Mouse (Mus musculus): Measurements from ENCODE around the gene Csmd2. TPM values are rescaled to one million over a fixed set of nuclear protein-coding genes. Genes with fewer than 3 reads are reported as not detected.
"Not testable (repeated sequence)": the region's sequence is repeated elsewhere in the genome, so short reads cannot be mapped to it uniquely, and the experiment has no call there.

Gene Csmd2
- total RNA-seq, 2 experiments from 2014 or later, result not detected

DNA sequence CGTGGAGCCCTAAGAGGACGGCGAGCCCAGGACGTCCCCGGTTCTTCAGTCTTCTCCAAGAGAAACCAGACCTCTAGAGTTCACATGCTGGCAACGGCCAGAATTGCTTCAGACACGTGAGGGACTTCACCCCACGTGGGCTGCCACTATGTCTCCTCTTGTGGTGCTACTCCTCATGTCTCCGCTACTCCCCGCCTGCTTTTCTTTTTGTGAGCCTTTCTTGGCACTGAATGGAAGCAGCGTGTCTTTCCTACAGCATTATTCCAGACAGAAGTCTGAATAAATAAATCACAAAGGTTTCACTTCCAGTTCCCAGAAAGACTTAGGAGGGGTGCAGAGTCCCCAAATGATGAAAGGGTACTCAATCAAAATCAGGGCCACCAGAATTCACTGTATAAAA lies 620.0 kb downstream of the Csmd2 start:
- no peak for ATAC-seq (ENCODE audit: poor library complexity, severe bottlenecking)

DNA sequence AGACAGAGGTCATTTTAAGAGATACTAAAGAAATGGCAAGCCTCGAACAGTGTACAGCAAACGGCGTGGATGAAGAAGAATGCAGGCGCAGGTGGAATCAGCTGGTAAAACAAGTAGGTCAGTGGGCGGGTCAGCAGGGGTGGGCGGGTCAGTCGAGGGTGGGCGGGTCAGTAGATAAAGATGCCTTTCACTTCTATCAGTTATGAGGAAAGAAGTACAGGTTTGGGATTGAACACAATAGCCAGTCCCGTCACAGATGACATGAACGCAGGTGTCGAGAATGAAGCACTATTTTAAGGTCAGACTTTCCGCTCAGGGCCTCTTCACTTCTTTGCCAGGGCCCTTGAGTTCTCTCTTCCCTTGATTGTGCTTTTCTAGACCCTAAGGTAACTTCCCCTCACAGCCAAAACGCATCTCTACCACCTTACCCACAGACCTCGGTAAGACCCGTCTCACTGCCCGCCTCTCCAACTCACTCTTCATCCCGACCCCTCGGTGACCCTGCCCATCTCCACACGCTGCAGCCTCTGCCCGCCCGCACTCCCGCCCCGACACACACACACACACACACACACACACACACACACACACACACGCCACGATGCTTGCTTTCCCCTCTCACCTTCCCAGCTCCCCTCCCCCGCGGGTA lies 621.7 kb downstream of the Csmd2 start:
- no peak for ATAC-seq (ENCODE audit: poor library complexity, severe bottlenecking)

DNA sequence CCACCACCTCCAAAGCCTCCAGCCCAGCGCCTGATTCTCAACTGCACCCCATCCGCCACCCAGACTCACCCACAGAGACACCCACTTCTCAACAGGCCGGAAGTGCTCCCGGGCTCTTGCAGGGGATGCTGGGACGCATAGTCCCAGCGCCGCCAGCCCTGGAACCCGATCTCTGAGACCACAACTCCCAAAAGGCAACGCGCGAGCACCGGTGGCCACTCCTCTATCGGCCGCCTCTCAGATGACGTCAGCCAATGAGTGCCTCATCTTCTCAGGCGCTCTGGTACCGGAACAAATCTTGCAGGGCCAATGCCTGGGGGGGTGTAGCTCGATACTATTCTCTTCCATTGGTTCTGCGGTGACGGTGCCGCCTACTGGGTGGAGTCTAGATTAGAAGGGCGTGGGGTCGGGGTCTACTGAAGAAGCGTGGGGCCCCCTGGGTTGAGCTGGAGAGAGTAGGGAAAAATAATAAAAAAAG lies 622.3 kb downstream of the Csmd2 start, which contains the start of gene Zscan20:
TSS of gene Zscan20 (minus strand) at position 174 of the 478 bp plus-strand sequence.
- ATAC-seq (ENCODE audit: poor library complexity, severe bottlenecking), result peak; percentile 97

DNA sequence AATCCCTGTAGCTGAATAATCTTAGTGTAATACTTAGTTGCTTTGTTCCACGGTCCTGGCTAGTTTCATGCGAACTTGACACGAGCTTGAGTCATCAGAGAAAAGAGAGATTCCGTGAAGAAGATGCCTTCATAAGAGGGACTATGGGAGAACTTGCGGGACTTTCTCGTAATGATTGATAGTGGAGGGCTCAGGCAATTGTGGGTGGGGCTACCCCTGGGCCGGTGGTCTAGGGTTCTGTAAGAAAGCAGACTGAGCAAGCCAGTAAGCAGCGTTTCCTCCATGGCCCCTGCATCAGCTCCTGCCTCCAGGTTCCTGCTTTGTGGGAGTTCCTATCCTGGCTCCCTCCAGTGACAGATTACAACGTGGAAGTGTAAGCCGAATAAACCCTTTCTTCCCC lies 623.0 kb downstream of the Csmd2 start:
- ATAC-seq (ENCODE audit: poor library complexity, severe bottlenecking), result no peak

DNA sequence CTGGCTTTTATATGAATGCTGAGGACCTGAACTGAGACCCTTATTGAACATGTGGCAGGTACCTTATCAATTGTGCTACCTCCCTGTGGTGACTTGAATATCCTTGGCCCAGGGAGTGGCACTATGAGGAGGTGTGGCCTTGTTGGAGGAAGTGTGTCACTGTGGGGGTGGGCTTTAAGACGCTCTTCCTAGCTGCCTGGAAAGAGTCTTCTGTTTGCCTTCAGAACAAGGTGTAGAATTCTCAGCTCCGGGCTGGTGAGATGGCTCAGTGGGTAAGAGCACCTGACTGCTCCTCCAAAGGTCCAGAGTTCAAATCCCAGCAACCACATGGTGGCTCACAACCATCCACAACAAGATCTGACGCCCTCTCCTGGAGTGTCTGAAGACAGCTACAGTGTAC lies 624.1 kb downstream of the Csmd2 start:
- not testable (repeated sequence) for ATAC-seq (ENCODE audit: poor library complexity, severe bottlenecking)

DNA sequence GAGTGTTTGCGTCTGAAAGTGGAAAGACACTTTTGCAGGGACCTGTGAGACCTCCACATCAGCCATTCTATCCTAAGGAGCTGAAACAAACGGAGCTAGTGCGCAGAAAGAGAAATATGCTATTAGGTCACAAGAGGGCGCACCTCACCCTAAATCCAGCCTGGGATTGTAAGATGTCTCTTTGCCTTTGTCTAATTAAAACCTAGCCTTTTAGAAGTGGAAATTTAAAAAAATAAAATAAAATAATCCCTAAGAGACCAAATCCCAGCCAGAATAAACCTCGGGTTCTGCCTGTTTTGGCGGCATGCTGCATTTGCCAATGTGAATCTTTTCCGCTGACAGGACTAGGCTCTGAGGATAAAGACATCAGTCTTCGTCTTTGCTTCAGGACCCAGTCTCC lies 625.7 kb downstream of the Csmd2 start:
- no peak for ATAC-seq (ENCODE audit: poor library complexity, severe bottlenecking)

DNA sequence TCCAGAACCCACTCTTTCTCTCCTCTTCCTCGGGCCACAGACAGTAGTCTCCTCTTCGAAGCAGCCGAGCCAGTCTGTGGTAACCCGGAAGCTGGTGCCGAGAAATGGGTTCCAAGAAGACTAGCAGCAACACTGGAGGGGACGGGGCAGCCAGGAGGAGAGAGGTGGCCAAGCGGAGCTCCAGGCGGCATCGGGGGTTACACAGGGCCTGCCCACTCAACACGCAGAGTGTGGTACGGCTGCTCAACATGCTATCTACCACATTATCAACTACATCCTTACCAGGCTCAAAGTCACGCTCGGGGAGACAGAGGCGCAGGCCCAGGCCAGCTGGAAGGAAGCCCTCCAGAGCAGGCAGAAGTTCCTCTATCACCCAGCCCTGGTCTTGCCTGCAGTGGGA lies 628.1 kb downstream of the Csmd2 start:
- peak; percentile 36 for ATAC-seq (ENCODE audit: poor library complexity, severe bottlenecking)

Other genes with a start within 250 kb of the Csmd2 start
- gene CK137956, start 16.9 kb upstream of the Csmd2 start, total RNA-seq (2015), result not detected in 2 replicates
- not detected in 2 replicates for gene CK137956, start 16.9 kb upstream of the Csmd2 start, total RNA-seq (2017)

Data from megakaryocyte, adult 5-6 weeks (primary cell).